Mouse (Mus musculus) heart, adult 2 months (tissue): ENCODE results near the gene Il21r.

Source experiments
- CTCF ChIP-seq: fragments of 200-600 bp; IDR thresholded peaks from 2 replicates; pipeline ENCODE4 v1.8.1; 2022; ENCODE audit warnings: antibody characterized with exemption, mild to moderate bottlenecking, moderate library complexity
- EP300 ChIP-seq: fragments of 200-500 bp; IDR thresholded peaks from 2 replicates; pipeline ENCODE4 v1.6.1; 2011; ENCODE audit warnings: low read depth, low read length, control low read depth; ENCODE audit not compliant: insufficient read depth
- POLR2A ChIP-seq: fragments of 200-500 bp; IDR thresholded peaks from 2 replicates; pipeline ENCODE4 v1.6.1; 2011; ENCODE audit warnings: mild to moderate bottlenecking, low read depth, low read length, control low read depth; ENCODE audit not compliant: insufficient read depth

DNA sequence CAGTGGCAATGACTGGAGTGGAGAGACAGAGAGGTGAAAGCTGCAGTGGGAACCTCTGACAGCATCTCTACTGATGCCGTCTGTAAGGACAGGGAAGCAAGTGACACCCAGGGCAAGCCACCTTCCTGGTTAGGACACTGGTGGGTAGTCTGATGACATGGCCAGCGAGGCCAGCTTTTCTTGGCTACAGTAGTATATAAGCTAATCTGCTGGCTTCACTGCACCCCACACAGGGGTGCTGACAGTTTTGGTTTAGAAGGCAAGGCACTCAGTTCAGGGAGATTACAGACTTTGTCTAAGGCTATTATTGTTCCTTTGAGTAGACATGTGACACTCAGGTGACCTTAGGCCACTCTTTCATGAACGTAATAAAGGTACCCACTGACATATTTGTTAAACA, 60.4 kb downstream of the Il21r start:
- no peak for TF ChIP-seq CTCF
- TF ChIP-seq POLR2A: no peak
- TF ChIP-seq EP300: no peak
